Mouse (Mus musculus): Measurements from ENCODE around the gene Ecm2. TPM values are rescaled to one million over a fixed set of nuclear protein-coding genes. Genes with fewer than 3 reads are reported as not detected.

The Ecm2 gene
- polyA plus RNA-seq, 1 experiment from 2014 or later: 1.2 TPM

- ATAC-seq (ENCODE audit: low FRiP score, low TSS enrichment): no peak
- no peak overlapping the region for H3K9ac ChIP-seq (replicated peaks; ENCODE audit: low read length)
- no peak overlapping the region for H3K4me3 ChIP-seq (replicated peaks; ENCODE audit: low read depth, low read length)
- H3K27ac ChIP-seq (replicated peaks; ENCODE audit: low read depth, low read length): no peak overlapping the region
- H3K9me3 ChIP-seq (ENCODE audit: control insufficient read depth, low read length): no peaks in the 10 kb centered on the region
- H3K27me3 ChIP-seq (ENCODE audit: control insufficient read depth, insufficient read depth, low read length): no peaks in the 10 kb centered on the region
- no peaks in the 10 kb centered on the region for H3K4me1 ChIP-seq (ENCODE audit: control insufficient read depth, insufficient read depth, low read length)
- 93% methylated on average over 5 of the region's 5 CpGs for WGBS
- DNase-seq: no peak
- H3K36me3 ChIP-seq (ENCODE audit: control insufficient read depth, insufficient read depth, low read length): peaks cover 6% of the 10 kb centered on the region; the same call in 1 of the 2 replicates
- H3K4me2 ChIP-seq (ENCODE audit: low read length): no peak overlapping the region
Measured at GRCm38 (mm10) chr13:49469002-49469401, 35.6 kb upstream of the Ecm2 start.

- Histone ChIP-seq H3K27me3 (ENCODE audit: control insufficient read depth, insufficient read depth, low read length) (no peaks in the 10 kb centered on the region), H3K4me1 (ENCODE audit: control insufficient read depth, insufficient read depth, low read length) (no peaks in the 10 kb centered on the region), H3K27ac (replicated peaks; ENCODE audit: low read depth, low read length) (no peak overlapping the region), H3K36me3 (ENCODE audit: control insufficient read depth, insufficient read depth, low read length) (no peaks in the 10 kb centered on the region), H3K4me2 (ENCODE audit: low read length) (no peak overlapping the region), H3K9ac (replicated peaks; ENCODE audit: low read length) (no peak overlapping the region), H3K9me3 (ENCODE audit: control insufficient read depth, low read length) (no peaks in the 10 kb centered on the region), H3K4me3 (replicated peaks; ENCODE audit: low read depth, low read length) (no peak overlapping the region)
- WGBS: 92% methylated on average over 4 of the region's 4 CpGs
- ATAC-seq (ENCODE audit: low FRiP score, low TSS enrichment) (no peak), DNase-seq (no peak)
Measured at GRCm38 (mm10) chr13:49470319-49470718, 34.3 kb upstream of the Ecm2 start.

GRCm38 (mm10) chr13:49470806-49471205 lies 33.8 kb upstream of the Ecm2 start:
- Histone ChIP-seq H3K27ac (replicated peaks; ENCODE audit: low read depth, low read length) (no peak overlapping the region), H3K4me3 (replicated peaks; ENCODE audit: low read depth, low read length) (no peak overlapping the region), H3K4me2 (ENCODE audit: low read length) (no peak overlapping the region), H3K4me1 (ENCODE audit: control insufficient read depth, insufficient read depth, low read length) (no peaks in the 10 kb centered on the region), H3K9me3 (ENCODE audit: control insufficient read depth, low read length) (no peaks in the 10 kb centered on the region), H3K27me3 (ENCODE audit: control insufficient read depth, insufficient read depth, low read length) (no peaks in the 10 kb centered on the region), H3K9ac (replicated peaks; ENCODE audit: low read length) (no peak overlapping the region), H3K36me3 (ENCODE audit: control insufficient read depth, insufficient read depth, low read length) (no peaks in the 10 kb centered on the region)
- 83% methylated on average over 4 of the region's 4 CpGs for WGBS
- no peak for DNase-seq
- ATAC-seq (ENCODE audit: low FRiP score, low TSS enrichment): no peak

- DNase-seq: no peak
- H3K27ac ChIP-seq (replicated peaks; ENCODE audit: low read depth, low read length): no peak overlapping the region
- no peak overlapping the region for H3K4me3 ChIP-seq (replicated peaks; ENCODE audit: low read depth, low read length)
- H3K9ac ChIP-seq (replicated peaks; ENCODE audit: low read length): no peak overlapping the region
- H3K4me1 ChIP-seq (ENCODE audit: control insufficient read depth, insufficient read depth, low read length): no peaks in the 10 kb centered on the region
- WGBS: 65% methylated on average over 4 of the region's 4 CpGs
- no peaks in the 10 kb centered on the region for H3K9me3 ChIP-seq (ENCODE audit: control insufficient read depth, low read length)
- no peak overlapping the region for H3K4me2 ChIP-seq (ENCODE audit: low read length)
- H3K36me3 ChIP-seq (ENCODE audit: control insufficient read depth, insufficient read depth, low read length): no peaks in the 10 kb centered on the region
- no peaks in the 10 kb centered on the region for H3K27me3 ChIP-seq (ENCODE audit: control insufficient read depth, insufficient read depth, low read length)
- no peak for ATAC-seq (ENCODE audit: low FRiP score, low TSS enrichment)
Measured at GRCm38 (mm10) chr13:49471981-49472675, 32.5 kb upstream of the Ecm2 start.

- DNase-seq (no peak), ATAC-seq (ENCODE audit: low FRiP score, low TSS enrichment) (no peak)
- Histone ChIP-seq H3K27ac (replicated peaks; ENCODE audit: low read depth, low read length) (no peak overlapping the region), H3K36me3 (ENCODE audit: control insufficient read depth, insufficient read depth, low read length) (no peaks in the 10 kb centered on the region), H3K4me3 (replicated peaks; ENCODE audit: low read depth, low read length) (no peak overlapping the region), H3K27me3 (ENCODE audit: control insufficient read depth, insufficient read depth, low read length) (no peaks in the 10 kb centered on the region), H3K9ac (replicated peaks; ENCODE audit: low read length) (no peak overlapping the region), H3K4me1 (ENCODE audit: control insufficient read depth, insufficient read depth, low read length) (no peaks in the 10 kb centered on the region), H3K9me3 (ENCODE audit: control insufficient read depth, low read length) (no peaks in the 10 kb centered on the region), H3K4me2 (ENCODE audit: low read length) (no peak overlapping the region)
- 97% methylated on average over 6 of the region's 6 CpGs for WGBS
Measured at GRCm38 (mm10) chr13:49472676-49473005, 32.0 kb upstream of the Ecm2 start.

GRCm38 (mm10) chr13:49477887-49478286 lies 26.7 kb upstream of the Ecm2 start:
- H3K4me1 ChIP-seq (ENCODE audit: control insufficient read depth, insufficient read depth, low read length): no peaks in the 10 kb centered on the region
- no peaks in the 10 kb centered on the region for H3K9me3 ChIP-seq (ENCODE audit: control insufficient read depth, low read length)
- 91% methylated on average over 3 of the region's 3 CpGs for WGBS
- H3K4me2 ChIP-seq (ENCODE audit: low read length): no peak overlapping the region
- H3K27me3 ChIP-seq (ENCODE audit: control insufficient read depth, insufficient read depth, low read length): no peaks in the 10 kb centered on the region
- H3K9ac ChIP-seq (replicated peaks; ENCODE audit: low read length): no peak overlapping the region
- H3K27ac ChIP-seq (replicated peaks; ENCODE audit: low read depth, low read length): no peak overlapping the region
- ATAC-seq (ENCODE audit: low FRiP score, low TSS enrichment) (no peak), DNase-seq (no peak)
- H3K36me3 ChIP-seq (ENCODE audit: control insufficient read depth, insufficient read depth, low read length): no peaks in the 10 kb centered on the region
- no peak overlapping the region for H3K4me3 ChIP-seq (replicated peaks; ENCODE audit: low read depth, low read length)

GRCm38 (mm10) chr13:49478851-49479374 lies 25.7 kb upstream of the Ecm2 start:
- ATAC-seq (ENCODE audit: low FRiP score, low TSS enrichment) (no peak), DNase-seq (no peak)
- Histone ChIP-seq H3K27ac (replicated peaks; ENCODE audit: low read depth, low read length) (no peak overlapping the region), H3K9me3 (ENCODE audit: control insufficient read depth, low read length) (no peaks in the 10 kb centered on the region), H3K9ac (replicated peaks; ENCODE audit: low read length) (no peak overlapping the region), H3K4me3 (replicated peaks; ENCODE audit: low read depth, low read length) (no peak overlapping the region), H3K4me1 (ENCODE audit: control insufficient read depth, insufficient read depth, low read length) (no peaks in the 10 kb centered on the region), H3K27me3 (ENCODE audit: control insufficient read depth, insufficient read depth, low read length) (no peaks in the 10 kb centered on the region), H3K4me2 (ENCODE audit: low read length) (no peak overlapping the region), H3K36me3 (ENCODE audit: control insufficient read depth, insufficient read depth, low read length) (no peaks in the 10 kb centered on the region)
- 93% methylated on average over 6 of the region's 6 CpGs for WGBS

- Histone ChIP-seq H3K9ac (replicated peaks; ENCODE audit: low read length) (no peak overlapping the region), H3K4me3 (replicated peaks; ENCODE audit: low read depth, low read length) (no peak overlapping the region), H3K9me3 (ENCODE audit: control insufficient read depth, low read length) (no peaks in the 10 kb centered on the region), H3K36me3 (ENCODE audit: control insufficient read depth, insufficient read depth, low read length) (no peaks in the 10 kb centered on the region), H3K4me2 (ENCODE audit: low read length) (no peak overlapping the region), H3K27me3 (ENCODE audit: control insufficient read depth, insufficient read depth, low read length) (no peaks in the 10 kb centered on the region), H3K4me1 (ENCODE audit: control insufficient read depth, insufficient read depth, low read length) (no peaks in the 10 kb centered on the region), H3K27ac (replicated peaks; ENCODE audit: low read depth, low read length) (no peak overlapping the region)
- WGBS: 87% methylated on average over 4 of the region's 4 CpGs
- ATAC-seq (ENCODE audit: low FRiP score, low TSS enrichment) (no peak), DNase-seq (no peak)
Measured at GRCm38 (mm10) chr13:49479399-49479798, 25.2 kb upstream of the Ecm2 start.

GRCm38 (mm10) chr13:49480057-49480456 lies 24.6 kb upstream of the Ecm2 start:
- ATAC-seq (ENCODE audit: low FRiP score, low TSS enrichment): no peak
- DNase-seq: peak; percentile 49
- 88% methylated on average over 2 of the region's 2 CpGs for WGBS

More at GRCm38 (mm10) chr13:49480057-49480456, 24.6 kb upstream of the Ecm2 start:
- no peaks in the 10 kb centered on the region for H3K27me3 ChIP-seq (ENCODE audit: control insufficient read depth, insufficient read depth, low read length)
- H3K36me3 ChIP-seq (ENCODE audit: control insufficient read depth, insufficient read depth, low read length): no peaks in the 10 kb centered on the region
- H3K4me2 ChIP-seq (ENCODE audit: low read length): no peak overlapping the region
- no peak overlapping the region for H3K4me3 ChIP-seq (replicated peaks; ENCODE audit: low read depth, low read length)
- H3K9ac ChIP-seq (replicated peaks; ENCODE audit: low read length): no peak overlapping the region
- no peaks in the 10 kb centered on the region for H3K4me1 ChIP-seq (ENCODE audit: control insufficient read depth, insufficient read depth, low read length)
- H3K27ac ChIP-seq (replicated peaks; ENCODE audit: low read depth, low read length): no peak overlapping the region
- no peaks in the 10 kb centered on the region for H3K9me3 ChIP-seq (ENCODE audit: control insufficient read depth, low read length)
